Mouse (Mus musculus) adrenal gland, adult 18-20 months (tissue): ENCODE data around the gene Cylc1. TPM values are rescaled to one million over a fixed set of nuclear protein-coding genes. Genes with fewer than 3 reads are reported as not detected.

Experiments
- DNase-seq, 2 experiments: peaks; one replicate each; pipeline ENCODE4 v3.0.0; 2021 to 2022; ENCODE audit warnings: low spot score in 2 of 2
- long read RNA-seq, 2 experiments: library from polyadenylated mRNA; stranded (forward); transcript quantifications; one replicate each; pipeline ENCODE4 v2.0.0; 2021
- total RNA-seq, 2 experiments: library from RNA; stranded (reverse); gene quantifications; 1 replicate in 1 of 2; 2 replicates in 1 of 2; pipeline ENCODE4 v1.2.3; 2021

Gene Cylc1
- total RNA-seq = not detected
- long read RNA-seq, experiment 1 = 0 reads
- long read RNA-seq, experiment 2 = 0 reads

DNA sequence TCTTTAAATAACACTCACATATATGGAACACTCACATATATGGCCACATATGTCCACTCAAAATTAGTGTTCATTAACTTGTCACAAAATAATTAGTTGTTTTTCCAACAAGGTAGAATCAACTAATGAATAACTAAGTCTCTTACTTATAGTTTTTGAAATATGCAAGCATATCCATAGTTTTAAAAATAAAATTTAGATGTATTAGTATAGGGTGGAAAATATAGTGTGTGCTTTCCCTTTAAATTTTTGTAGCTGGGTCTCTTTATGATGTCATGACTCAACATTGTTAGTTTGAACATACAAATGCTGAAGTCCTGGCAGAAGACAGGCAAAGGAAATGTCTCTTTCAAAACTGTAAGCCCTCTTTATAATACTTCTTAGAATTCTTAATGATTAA is at the start of gene Cylc1:
Gene Cylc1 (plus strand): TSS at position 301 of the 400 bp plus-strand sequence.
- DNase-seq = no peak

DNA sequence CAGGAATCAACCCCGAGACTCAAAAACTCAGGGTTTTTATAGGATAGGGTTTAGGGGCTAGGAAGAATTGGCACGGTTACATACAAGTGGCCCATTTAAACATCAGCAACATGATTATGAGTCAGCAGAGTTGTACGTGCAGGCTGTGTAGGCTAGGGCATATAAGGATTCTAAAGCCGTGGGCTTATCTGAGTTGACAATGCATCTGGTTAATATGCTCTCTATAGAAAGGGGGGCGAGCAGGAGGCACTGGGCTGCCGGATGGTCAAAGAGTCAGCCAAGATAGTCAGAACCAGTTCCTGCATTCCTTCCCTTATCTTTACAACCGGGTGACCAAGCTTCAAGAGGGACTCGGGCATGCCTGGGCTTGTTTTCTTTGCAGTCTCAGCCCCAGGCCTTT is 31.5 kb upstream of the Cylc1 start:
- no peak for DNase-seq

DNA sequence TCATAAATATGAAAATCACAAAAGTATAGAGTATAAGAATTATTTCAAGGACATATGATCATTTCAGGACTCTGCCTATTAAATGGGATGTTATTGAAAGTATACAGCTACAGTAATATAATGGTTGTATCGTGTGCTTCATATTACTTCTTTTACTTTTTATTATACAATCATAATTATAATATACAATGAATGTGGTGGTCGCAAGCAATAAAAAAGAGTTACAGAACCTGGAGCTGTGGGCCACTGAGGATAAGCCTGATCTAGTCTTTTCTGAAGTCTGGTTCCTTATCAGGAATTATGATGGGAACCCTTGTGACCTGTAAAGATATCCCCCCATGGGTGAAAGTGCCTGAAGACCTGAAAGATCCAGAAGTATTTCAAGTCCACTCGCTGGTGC is 57.8 kb downstream of the Cylc1 start, which contains the start of gene Gm10112:
Gene Gm10112 (plus strand): TSS at position 301 of the 400 bp plus-strand sequence.
- no peak for DNase-seq

Other genes with a start within 250 kb of the Cylc1 start
- gene Gm10112, start 57.9 kb downstream of the Cylc1 start, total RNA-seq = not detected